Mouse (Mus musculus) embryo, embryonic 11.5 days (tissue): Measurements from ENCODE around the gene Olfr624.
"Not testable (repeated sequence)": the region's sequence is repeated elsewhere in the genome, so short reads cannot be mapped to it uniquely, and the experiment has no call there.

ENCODE experiments used
- DNase-seq: peaks from one replicate; pipeline ENCODE4 v3.0.0-alpha.2; 2012; ENCODE audit warnings: low read depth, low spot score

Gene Olfr624

DNA sequence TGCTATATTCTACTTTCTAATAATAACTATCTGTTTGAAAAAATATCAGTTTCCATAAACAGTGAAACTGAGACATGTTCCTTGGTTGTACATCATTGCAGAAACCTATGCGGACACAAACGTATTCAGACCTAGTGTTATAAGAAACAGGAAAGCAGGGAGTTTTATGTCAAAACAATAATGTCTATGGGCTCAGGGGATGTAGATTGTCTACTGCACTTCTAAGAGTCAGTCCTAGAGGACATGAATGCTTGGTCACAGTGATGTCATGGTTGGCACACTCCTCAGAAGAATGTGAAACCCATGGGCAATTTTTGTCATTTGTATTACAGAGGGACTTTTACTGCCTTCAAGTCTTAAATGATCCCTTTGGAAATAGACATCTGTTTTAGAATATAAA lies at the start of gene Olfr624:
Olfr624 (minus strand) TSS at position 101 of the 400 bp plus-strand sequence.
- DNase-seq, result no peak

- DNase-seq, result not testable (repeated sequence)
Measured at GRCm38 (mm10) chr7:103716398-103716797, 45.4 kb upstream of the Olfr624 start.

DNA sequence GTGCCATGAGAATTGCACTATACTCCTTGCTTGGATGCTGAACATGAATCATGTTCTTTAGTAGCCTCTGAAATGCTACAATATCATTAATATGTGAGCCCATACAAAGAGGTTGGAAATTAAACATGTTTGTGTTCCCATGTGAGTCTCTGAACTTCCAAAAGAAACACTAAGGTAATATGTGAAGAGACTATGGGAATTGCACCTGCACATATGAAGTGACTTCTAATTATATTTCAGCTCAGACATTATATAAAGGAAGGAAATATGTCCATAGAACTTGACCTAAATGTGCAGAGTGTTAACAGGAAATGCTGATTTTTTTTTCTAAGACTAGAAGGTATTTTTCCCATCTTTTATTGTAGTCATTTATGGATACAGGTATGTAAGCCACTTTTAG lies 43.4 kb upstream of the Olfr624 start, which contains the start of gene Olfr243:
Olfr243 (plus strand) TSS at position 301 of the 400 bp plus-strand sequence.
- no peak for DNase-seq

GRCm38 (mm10) chr7:103712024-103712423 lies 41.0 kb upstream of the Olfr624 start:
- no peak for DNase-seq

DNA sequence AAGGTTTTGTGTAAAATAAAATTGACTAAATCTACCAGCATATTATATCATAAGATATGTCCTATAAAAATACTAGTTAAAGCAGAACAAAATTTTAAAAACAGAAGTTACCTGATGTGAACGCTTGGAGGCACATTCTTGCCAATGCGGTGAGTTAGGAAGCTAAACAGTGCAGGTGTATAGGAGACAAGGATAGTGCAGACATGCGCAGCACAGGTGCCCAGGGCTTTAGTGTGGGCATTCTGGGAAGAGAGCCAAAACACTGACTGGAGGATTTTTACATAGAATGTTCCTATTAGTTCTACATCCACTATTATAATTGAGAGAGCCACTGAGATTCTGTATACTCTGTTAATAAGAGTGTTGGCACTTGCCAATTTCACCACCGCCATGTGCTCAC lies 28.5 kb upstream of the Olfr624 start:
- no peak for DNase-seq

DNA sequence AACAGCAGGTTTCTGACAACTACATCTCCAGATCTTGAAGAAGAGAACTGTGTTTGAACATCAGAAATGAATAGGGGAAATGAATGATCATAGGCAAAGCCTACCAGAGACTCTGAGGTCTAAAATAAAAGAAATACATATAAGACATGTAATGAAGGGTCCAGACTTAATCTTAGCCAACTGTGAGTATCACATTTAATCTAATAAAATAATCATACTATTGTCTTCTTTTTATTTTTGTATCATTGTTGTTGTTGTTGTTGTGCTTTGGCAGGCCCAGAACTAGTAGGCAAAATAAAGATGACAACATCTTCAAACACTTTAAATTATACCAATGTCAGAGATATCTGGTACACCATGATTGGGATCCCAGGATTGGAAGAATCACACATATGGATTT lies 11.4 kb upstream of the Olfr624 start, which contains the start of gene Olfr625-ps1:
Olfr625-ps1 (plus strand) TSS at position 301 of the 400 bp plus-strand sequence.
- no peak for DNase-seq

GRCm38 (mm10) chr7:103663598-103663997 lies 7.4 kb downstream of the Olfr624 start, which contains the start of gene Olfr623:
Gene Olfr623, minus strand, starts transcription at chr7:103663698.
- DNase-seq, result no peak

- DNase-seq, result no peak
Measured at GRCm38 (mm10) chr7:103644070-103644469, 26.9 kb downstream of the Olfr624 start.

- no peak for DNase-seq
Measured at GRCm38 (mm10) chr7:103642602-103643001, 28.4 kb downstream of the Olfr624 start, which contains the start of gene Olfr622. Gene Olfr622, minus strand, starts transcription at chr7:103642702.

GRCm38 (mm10) chr7:103636795-103637194 lies 34.2 kb downstream of the Olfr624 start:
- no peak for DNase-seq
